Mouse (Mus musculus) lung, postnatal 10 days (tissue): ENCODE data around the gene Rtraf.
"Not testable (repeated sequence)": the region's sequence is repeated elsewhere in the genome, so short reads cannot be mapped to it uniquely, and the experiment has no call there.

ENCODE experiments used
- DNase-seq: peaks from one replicate; pipeline ENCODE4 v3.0.0; 2021

Rtraf gene

GRCm38 (mm10) chr14:19823321-19824142, at the start of gene Rtraf:
Gene Rtraf, minus strand, starts transcription at chr14:19823824.
- peak; percentile 95 for DNase-seq

GRCm38 (mm10) chr14:19867286-19867935, 43.8 kb upstream of the Rtraf start:
- peak; percentile 60 for DNase-seq

GRCm38 (mm10) chr14:19865121-19865520, 41.5 kb upstream of the Rtraf start:
- DNase-seq: not testable (repeated sequence)

GRCm38 (mm10) chr14:19861311-19862080, 37.9 kb upstream of the Rtraf start:
- no peak for DNase-seq

GRCm38 (mm10) chr14:19860281-19860680, 36.7 kb upstream of the Rtraf start:
- no peak for DNase-seq

GRCm38 (mm10) chr14:19858808-19859776, 35.5 kb upstream of the Rtraf start:
- peak; percentile 38 for DNase-seq

- no peak for DNase-seq
Observed at GRCm38 (mm10) chr14:19858279-19858678, 34.7 kb upstream of the Rtraf start.

- DNase-seq: no peak
Observed at GRCm38 (mm10) chr14:19853471-19853870, 29.8 kb upstream of the Rtraf start.

GRCm38 (mm10) chr14:19839600-19840332, 16.1 kb upstream of the Rtraf start:
- peak; percentile 73 for DNase-seq

GRCm38 (mm10) chr14:19836289-19836688, 12.7 kb upstream of the Rtraf start:
- DNase-seq: no peak

GRCm38 (mm10) chr14:19825481-19825880, 1.9 kb upstream of the Rtraf start:
- no peak for DNase-seq

GRCm38 (mm10) chr14:19821686-19822085, 1.9 kb downstream of the Rtraf start:
- no peak for DNase-seq

GRCm38 (mm10) chr14:19817949-19818348, 5.7 kb downstream of the Rtraf start:
- peak; percentile 91 for DNase-seq

- no peak for DNase-seq
Observed at GRCm38 (mm10) chr14:19813061-19813460, 10.6 kb downstream of the Rtraf start.

GRCm38 (mm10) chr14:19809934-19810333, 13.7 kb downstream of the Rtraf start:
- no peak for DNase-seq

GRCm38 (mm10) chr14:19807858-19808257, 15.8 kb downstream of the Rtraf start:
- no peak for DNase-seq

GRCm38 (mm10) chr14:19807339-19807738, 16.3 kb downstream of the Rtraf start:
- DNase-seq: no peak

GRCm38 (mm10) chr14:19803623-19804022, 20.0 kb downstream of the Rtraf start:
- peak; percentile 53 for DNase-seq

GRCm38 (mm10) chr14:19803222-19803621, 20.4 kb downstream of the Rtraf start:
- no peak for DNase-seq

GRCm38 (mm10) chr14:19801474-19802215, 22.0 kb downstream of the Rtraf start:
- DNase-seq: no peak

- no peak for DNase-seq
Observed at GRCm38 (mm10) chr14:19800485-19800884, 23.1 kb downstream of the Rtraf start.
